Comparison of ENCODE assay signal across 7 mouse cellular contexts in the genomic region with DNA sequence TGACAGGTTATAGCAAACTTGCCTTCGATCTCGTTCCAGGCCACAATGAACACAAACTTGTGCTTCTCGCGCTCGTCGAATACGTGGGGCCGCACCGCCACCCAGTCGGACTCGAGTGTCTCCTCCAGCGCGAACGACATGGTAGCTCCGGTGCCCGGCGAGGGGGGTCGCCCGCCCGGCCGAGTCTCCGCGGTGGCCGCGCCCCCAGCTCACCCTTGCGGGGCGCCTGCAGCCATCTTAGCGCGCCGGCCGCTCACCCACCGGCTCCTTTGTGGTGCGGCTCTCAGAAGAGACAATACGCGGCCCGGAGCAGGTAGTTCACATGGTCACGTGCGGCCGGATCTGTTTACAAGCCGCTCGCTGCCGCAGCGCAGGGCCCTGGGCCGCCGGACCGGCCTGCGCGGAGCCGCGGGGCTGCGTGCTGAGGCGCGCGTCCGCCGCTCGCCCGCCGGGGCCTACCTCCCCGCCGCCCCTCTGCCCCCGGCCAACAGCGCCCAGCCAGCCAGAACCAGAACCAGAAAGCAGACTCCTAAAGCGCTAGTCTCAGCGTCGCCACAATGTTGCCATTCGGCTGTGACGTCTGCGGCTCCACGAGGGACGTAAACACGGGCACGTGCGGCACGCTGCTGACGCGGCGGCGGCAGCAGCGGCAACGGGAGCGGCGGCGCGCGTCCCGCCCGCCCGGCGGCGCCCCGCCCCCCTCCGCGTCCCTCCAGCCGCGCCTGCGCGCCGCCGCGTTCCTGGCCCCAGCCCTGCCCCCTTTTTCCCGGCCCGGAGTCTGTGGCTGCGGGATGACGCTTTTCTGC. TPM values are rescaled to one million over a fixed set of nuclear protein-coding genes. Genes with fewer than 3 reads are reported as not detected.
DNase-seq lines count a peak whose midpoint lies in the region; ATAC-seq and TF ChIP-seq lines count a peak whose summit lies in the region.

Jmy (minus strand) TSS at position 642 of the 806 bp plus-strand sequence.

- under 1% methylated on average over 95 of the region's 105 CpGs for WGBS in intestine, postnatal 0 days
- under 1% methylated on average over 89 of the region's 105 CpGs for WGBS in midbrain, embryonic 12.5 days
- 1% methylated on average over 104 of the region's 105 CpGs for WGBS in small intestine, adult 2 months

- H3K27ac ChIP-seq in intestine, postnatal 0 days (ENCODE audit: low read depth, low read length), result peak within 1 kb of the TSS; percentile 99
- peak within 1 kb of the TSS; percentile 94 for H3K27ac ChIP-seq in midbrain, embryonic 12.5 days (replicated peaks)
- H3K27ac ChIP-seq in small intestine, adult 2 months (ENCODE audit: insufficient read depth, low read depth, low read length), result peak within 1 kb of the TSS; percentile 79

- peak within 1 kb of the TSS; percentile 93 for H3K9ac ChIP-seq in intestine, postnatal 0 days (ENCODE audit: low read depth, low read length)
- peak within 1 kb of the TSS; percentile 97 for H3K9ac ChIP-seq in midbrain, embryonic 12.5 days (replicated peaks)

- H3K4me2 ChIP-seq in intestine, postnatal 0 days (replicated peaks; ENCODE audit: low read depth), result peak within 1 kb of the TSS; percentile 96
- H3K4me2 ChIP-seq in midbrain, embryonic 12.5 days (replicated peaks), result peak within 1 kb of the TSS; percentile 68

- no peaks in the 10 kb centered on the region for H3K27me3 ChIP-seq in intestine, postnatal 0 days (replicated peaks; ENCODE audit: control insufficient read depth, insufficient read depth, low read length)
- no peaks in the 10 kb centered on the region; the same call in 1 of the 2 replicates for H3K27me3 ChIP-seq in midbrain, embryonic 12.5 days
- no peaks in the 10 kb centered on the region for H3K27me3 ChIP-seq in small intestine, adult 2 months (ENCODE audit: control insufficient read depth, insufficient read depth, low read length)

- intact Hi-C loops in left cerebral cortex, postnatal 4 days (cut with DNase I), result loop anchor here (10.0 kb wide), 1 partner anchor 105 kb away; no protein-coding TSS in a partner anchor

- TF ChIP-seq POLR2A in small intestine, adult 2 months (IDR thresholded peaks at IDR 0.05; ENCODE audit: low read depth, low read length), result 0 out of 2 replicates have a peak, but pooled peaks have one; percentile 31

- H3K4me3 ChIP-seq in intestine, postnatal 0 days (ENCODE audit: low read depth, low read length), result peak within 1 kb of the TSS; percentile 89
- H3K4me3 ChIP-seq in midbrain, embryonic 12.5 days, result peak within 1 kb of the TSS; percentile 97
- H3K4me3 ChIP-seq in small intestine, adult 2 months (ENCODE audit: low read depth, low read length), result peak within 1 kb of the TSS; percentile 84

- no peaks in the 10 kb centered on the region for H3K36me3 ChIP-seq in intestine, postnatal 0 days (ENCODE audit: control insufficient read depth, insufficient read depth)
- H3K36me3 ChIP-seq in midbrain, embryonic 12.5 days, result no peaks in the 10 kb centered on the region
- H3K36me3 ChIP-seq in small intestine, adult 2 months (ENCODE audit: control insufficient read depth, insufficient read depth, low read length), result no peaks in the 10 kb centered on the region

- no peaks in the 10 kb centered on the region for H3K9me3 ChIP-seq in intestine, postnatal 0 days (ENCODE audit: control insufficient read depth)
- H3K9me3 ChIP-seq in midbrain, embryonic 12.5 days, result no peaks in the 10 kb centered on the region

- TF ChIP-seq CTCF in intestine, postnatal 0 days (IDR thresholded peaks at IDR 0.05; ENCODE audit: low read depth), result no peak
- TF ChIP-seq CTCF in small intestine, adult 2 months (IDR thresholded peaks at IDR 0.05; ENCODE audit: extremely low read depth, insufficient read length, insufficient replicate concordance, low read depth, low read length), result no peak

- no peaks in the 10 kb centered on the region for H3K4me1 ChIP-seq in intestine, postnatal 0 days (replicated peaks; ENCODE audit: control insufficient read depth, insufficient read depth, low read length)
- peaks cover 21% of the 10 kb centered on the region for H3K4me1 ChIP-seq in midbrain, embryonic 12.5 days
- H3K4me1 ChIP-seq in small intestine, adult 2 months (ENCODE audit: control insufficient read depth, insufficient read depth, insufficient read length, low read length), result 0 out of 2 replicates have a peak, but pooled peaks cover 2% of the 10 kb centered on the region

- DNase-seq in adrenal gland, adult 2 months, result peak; percentile 93
- DNase-seq in embryo, embryonic 11.5 days (ENCODE audit: low read depth, low spot score), result peak; percentile 84
- DNase-seq in gastrocnemius, postnatal 4 days (ENCODE audit: low spot score in 2 of 2), result peak; percentile 84 to 87
- DNase-seq in left cerebral cortex, postnatal 4 days, result peak; percentile 89

- peak; percentile 90 for ATAC-seq in intestine, postnatal 0 days
- ATAC-seq in midbrain, embryonic 12.5 days (ENCODE audit: low FRiP score, low read depth), result peak; percentile 92

RNA-seq across cellular contexts. Expression of gene Jmy, which starts in this region (rescaled TPM):
- total RNA-seq in adrenal gland, adult 2 months (2021), result 10 to 100 TPM; 42.7 to 48.6 TPM
- 24.9 and 30.3 TPM in 2 replicates for polyA plus RNA-seq in adrenal gland, adult 2 months (2012; rRNA removed)
- total RNA-seq in gastrocnemius, postnatal 4 days (2021), result 10 to 100 TPM; 23.2 to 25.2 TPM
- polyA plus RNA-seq in intestine, postnatal 0 days (2015; fragmentation: Nextera tagmentation; extraction: Ambion mirVana), result 3.3 and 3.8 TPM in 2 replicates
- total RNA-seq in left cerebral cortex, postnatal 4 days (2021), result 10 to 100 TPM; 40.4 to 44.4 TPM
- polyA plus RNA-seq in midbrain, embryonic 12.5 days (2016; fragmentation: Nextera tagmentation; extraction: Ambion mirVana), result 8.9 and 11.0 TPM in 2 replicates
- polyA plus RNA-seq in small intestine, adult 2 months (2012; rRNA removed), result 4.9 and 6.6 TPM in 2 replicates

Comparison
In these comparisons a context has a peak if more than half of its experiments do, and no peak if none do; other contexts are left out.
1. Peak in every context shown above with its lines: DNase-seq, ATAC-seq, H3K4me3 ChIP-seq and H3K27ac ChIP-seq.